In the genomic region with DNA sequence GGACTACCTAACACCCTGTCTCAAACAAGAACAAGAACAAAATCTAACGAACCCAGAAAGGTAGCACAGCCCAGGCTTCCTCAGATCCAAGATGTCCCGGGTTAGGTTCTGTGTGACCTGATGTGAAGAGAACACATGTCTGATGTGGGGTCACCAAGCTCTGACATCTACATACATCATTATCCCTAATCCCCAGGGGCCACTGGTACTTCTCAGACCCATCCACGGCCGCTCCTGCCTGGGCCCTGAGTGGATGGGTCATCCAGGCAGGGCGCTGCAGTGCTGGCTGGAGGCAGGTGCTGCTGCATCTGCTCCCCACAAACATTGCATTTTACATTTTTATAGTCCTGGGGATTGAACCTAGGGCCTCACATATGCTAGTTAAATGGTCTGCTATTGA, we compare ENCODE assay signal across 11 mouse cellular contexts. TPM values are rescaled to one million over a fixed set of nuclear protein-coding genes. Genes with fewer than 3 reads are reported as not detected.
DNase-seq lines count a peak whose midpoint lies in the region; ATAC-seq and TF ChIP-seq lines count a peak whose summit lies in the region.
"Had no signal": no experiment of that assay in that cellular context is flagged by ENCODE, and none has a peak within 500 bp of the region (broad histone marks: within the 10 kb centered on the region; RNA-seq: fewer than 3 reads in every experiment).

No protein-coding gene starts in this region.

- H3K4me3 ChIP-seq in gastrocnemius, adult 2 months: no peak overlapping the region
- no peak overlapping the region for H3K4me3 ChIP-seq in kidney, embryonic 16.5 days (ENCODE audit: low read length)
- no peak overlapping the region for H3K4me3 ChIP-seq in embryonic facial prominence, embryonic 12.5 days
- no peak overlapping the region for H3K4me3 ChIP-seq in liver, embryonic 12.5 days

- TF ChIP-seq CTCF in gastrocnemius, adult 2 months (IDR thresholded peaks at IDR 0.05): no peak

- 0 out of 2 replicates have a peak overlapping the region, but pooled peaks have one; percentile 39 for H3K9ac ChIP-seq in kidney, embryonic 16.5 days (replicated peaks; ENCODE audit: low read length)
- no peak overlapping the region for H3K9ac ChIP-seq in embryonic facial prominence, embryonic 12.5 days
- 0 out of 2 replicates have a peak overlapping the region, but pooled peaks have one; percentile 24 for H3K9ac ChIP-seq in liver, embryonic 12.5 days
- H3K9ac ChIP-seq: forebrain, postnatal 0 days had no signal

- ATAC-seq in kidney, embryonic 16.5 days (ENCODE audit: low FRiP score, low TSS enrichment): no peak
- no peak for ATAC-seq in embryonic facial prominence, embryonic 12.5 days (ENCODE audit: insufficient number of reproducible peaks, insufficient read depth, low FRiP score, low TSS enrichment)
- no peak for ATAC-seq in liver, embryonic 12.5 days
- ATAC-seq: forebrain, postnatal 0 days had no signal

- no peak overlapping the region for H3K4me2 ChIP-seq in kidney, embryonic 16.5 days (replicated peaks; ENCODE audit: low read depth, low read length)
- no peak overlapping the region for H3K4me2 ChIP-seq in embryonic facial prominence, embryonic 12.5 days (replicated peaks)
- H3K4me2 ChIP-seq in liver, embryonic 12.5 days: peak overlapping the region; percentile 96

- WGBS in kidney, embryonic 16.5 days: 73% methylated on average over 5 of the region's 5 CpGs
- WGBS in embryonic facial prominence, embryonic 12.5 days: 55% methylated on average over 5 of the region's 5 CpGs
- WGBS in liver, embryonic 12.5 days (ENCODE audit: insufficient replicate concordance): 70% methylated on average over 5 of the region's 5 CpGs

- no peak for DNase-seq in gastrocnemius, adult 2 months
- DNase-seq in gastrocnemius, postnatal 4 days (ENCODE audit: low spot score in 2 of 2): no peak
- no peak for DNase-seq in kidney, postnatal 10 days
- no peak for DNase-seq in testis, postnatal 10 days (ENCODE audit: low spot score)
- no peak for DNase-seq in urinary bladder, postnatal 10 days (ENCODE audit: low spot score)
- DNase-seq: forebrain, postnatal 0 days; layer of hippocampus, adult 9-11 months had no signal

- intact Hi-C loops in gastrocnemius, adult 2 months (cut with DNase I): no loop called here

- H3K9me3 ChIP-seq in kidney, embryonic 16.5 days (ENCODE audit: low read length): no peaks in the 10 kb centered on the region
- H3K9me3 ChIP-seq in embryonic facial prominence, embryonic 12.5 days: no peaks in the 10 kb centered on the region
- no peaks in the 10 kb centered on the region for H3K9me3 ChIP-seq in liver, embryonic 12.5 days (replicated peaks)

- H3K27ac ChIP-seq in gastrocnemius, adult 2 months: peak overlapping the region; percentile 94
- H3K27ac ChIP-seq in kidney, embryonic 16.5 days (ENCODE audit: low read length): peak overlapping the region; percentile 93
- H3K27ac ChIP-seq in embryonic facial prominence, embryonic 12.5 days: peak overlapping the region; percentile 94
- H3K27ac ChIP-seq in liver, embryonic 12.5 days: peak overlapping the region; percentile 90

- H3K36me3 ChIP-seq in kidney, embryonic 16.5 days (ENCODE audit: insufficient read depth, low read length): no peaks in the 10 kb centered on the region
- H3K36me3 ChIP-seq in embryonic facial prominence, embryonic 12.5 days: no peaks in the 10 kb centered on the region
- 0 out of 2 replicates have a peak, but pooled peaks cover 4% of the 10 kb centered on the region for H3K36me3 ChIP-seq in liver, embryonic 12.5 days

- no peaks in the 10 kb centered on the region for H3K27me3 ChIP-seq in kidney, embryonic 16.5 days (ENCODE audit: insufficient read depth, low read length)
- no peaks in the 10 kb centered on the region for H3K27me3 ChIP-seq in embryonic facial prominence, embryonic 12.5 days
- peaks cover under 1% of the 10 kb centered on the region; the same call in 1 of the 2 replicates for H3K27me3 ChIP-seq in liver, embryonic 12.5 days (replicated peaks)

- peaks cover 50% of the 10 kb centered on the region for H3K4me1 ChIP-seq in kidney, embryonic 16.5 days (ENCODE audit: insufficient read depth, low read length)
- H3K4me1 ChIP-seq in embryonic facial prominence, embryonic 12.5 days: peaks cover 40% of the 10 kb centered on the region
- peaks cover 75% of the 10 kb centered on the region for H3K4me1 ChIP-seq in liver, embryonic 12.5 days

RNA-seq across cellular contexts. Expression of gene Id1, which starts 4.4 kb away (rescaled TPM):
- total RNA-seq in gastrocnemius, adult 2 months (2021): 10 to 100 TPM in 1 of 2 experiments, 1 to 10 TPM in 1; 6.7 to 26.8 TPM
- 10 to 100 TPM; 27.7 to 29.4 TPM for total RNA-seq in gastrocnemius, postnatal 4 days (2021)
- 139 and 151 TPM in 2 replicates for polyA plus RNA-seq in kidney, embryonic 16.5 days (2015; fragmentation: Nextera tagmentation; extraction: Ambion mirVana)
- 168 and 170 TPM in 2 replicates for polyA plus RNA-seq in embryonic facial prominence, embryonic 12.5 days (2016; fragmentation: Nextera tagmentation; extraction: Ambion mirVana)
- 28.1 and 30.6 TPM in 2 replicates for polyA plus RNA-seq in liver, embryonic 12.5 days (2016; fragmentation: Nextera tagmentation; extraction: Ambion mirVana)

RNA-seq across cellular contexts. Expression of gene Cox4i2, which starts 13.5 kb away (rescaled TPM):
- 1 to 10 TPM; 2.0 to 4.2 TPM for total RNA-seq in gastrocnemius, adult 2 months (2021)
- total RNA-seq in gastrocnemius, postnatal 4 days (2021): 1 to 10 TPM; 4.9 to 5.6 TPM
- polyA plus RNA-seq in kidney, embryonic 16.5 days (2015; fragmentation: Nextera tagmentation; extraction: Ambion mirVana): 19.6 and 22.1 TPM in 2 replicates
- polyA plus RNA-seq in embryonic facial prominence, embryonic 12.5 days (2016; fragmentation: Nextera tagmentation; extraction: Ambion mirVana): 14.3 and 14.5 TPM in 2 replicates
- 2.5 and 3.4 TPM in 2 replicates for polyA plus RNA-seq in liver, embryonic 12.5 days (2016; fragmentation: Nextera tagmentation; extraction: Ambion mirVana)
- polyA plus RNA-seq: myocyte had no signal

RNA-seq across cellular contexts. Expression of gene Mcts2, which starts 53.7 kb away (rescaled TPM):
- 10 to 100 TPM; 11.1 to 12.8 TPM for total RNA-seq in gastrocnemius, adult 2 months (2021)
- total RNA-seq in gastrocnemius, postnatal 4 days (2021): 10 to 100 TPM; 16.4 to 20.2 TPM
- polyA plus RNA-seq in kidney, embryonic 16.5 days (2015; fragmentation: Nextera tagmentation; extraction: Ambion mirVana): 27.6 and 28.0 TPM in 2 replicates
- 36.4 and 38.9 TPM in 2 replicates for polyA plus RNA-seq in embryonic facial prominence, embryonic 12.5 days (2016; fragmentation: Nextera tagmentation; extraction: Ambion mirVana)
- 26.4 and 27.2 TPM in 2 replicates for polyA plus RNA-seq in liver, embryonic 12.5 days (2016; fragmentation: Nextera tagmentation; extraction: Ambion mirVana)
